Mouse (Mus musculus) adrenal gland, postnatal 25 days (tissue): ENCODE data around the gene Usp38. TPM values are rescaled to one million over a fixed set of nuclear protein-coding genes. Genes with fewer than 3 reads are reported as not detected.

Source experiments
- DNase-seq: peaks from one replicate; pipeline ENCODE4 v3.0.0; 2021; ENCODE audit warnings: mixed read lengths
- total RNA-seq: library from RNA; stranded (reverse); gene quantifications from 2 replicates; pipeline ENCODE4 v1.2.3, GENCODE M21; 2021

Gene Usp38
- total RNA-seq, 1 experiment from 2014 or later: 24.7 TPM

- no peak for DNase-seq
Measured at GRCm38 (mm10) chr8:80961937-80962591, 52.7 kb downstream of the Usp38 start.

GRCm38 (mm10) chr8:80961070-80961609 lies 53.6 kb downstream of the Usp38 start:
- no peak for DNase-seq

GRCm38 (mm10) chr8:80959588-80960268 lies 55.0 kb downstream of the Usp38 start:
- no peak for DNase-seq

GRCm38 (mm10) chr8:80957776-80958175 lies 57.0 kb downstream of the Usp38 start:
- no peak for DNase-seq

GRCm38 (mm10) chr8:80952973-80953372 lies 61.8 kb downstream of the Usp38 start:
- DNase-seq: no peak

- DNase-seq: no peak
Measured at GRCm38 (mm10) chr8:80952235-80952915, 62.4 kb downstream of the Usp38 start.

GRCm38 (mm10) chr8:80948405-80949183 lies 66.1 kb downstream of the Usp38 start:
- DNase-seq: no peak

- DNase-seq: no peak
Measured at GRCm38 (mm10) chr8:80943742-80944141, 71.0 kb downstream of the Usp38 start.

GRCm38 (mm10) chr8:80941621-80942020 lies 73.1 kb downstream of the Usp38 start:
- no peak for DNase-seq

GRCm38 (mm10) chr8:80937814-80938650 lies 76.7 kb downstream of the Usp38 start:
- DNase-seq: peak; percentile 15

Other genes with a start within 250 kb of the Usp38 start
- 15.4 and 24.9 TPM in 2 replicates for gene Gab1, start 134.4 kb downstream of the Usp38 start, total RNA-seq